Mouse (Mus musculus) embryo, embryonic 9.5 days (tissue): ENCODE data around the gene Alpl.
A peak's percentile ranks its signal among the peaks of the same experiment; 100 is the strongest.

ENCODE experiments used
- DNase-seq: peaks from one replicate; pipeline ENCODE4 v3.0.0-alpha.2; 2017; ENCODE audit errors: extremely low spot score

Gene Alpl

DNA sequence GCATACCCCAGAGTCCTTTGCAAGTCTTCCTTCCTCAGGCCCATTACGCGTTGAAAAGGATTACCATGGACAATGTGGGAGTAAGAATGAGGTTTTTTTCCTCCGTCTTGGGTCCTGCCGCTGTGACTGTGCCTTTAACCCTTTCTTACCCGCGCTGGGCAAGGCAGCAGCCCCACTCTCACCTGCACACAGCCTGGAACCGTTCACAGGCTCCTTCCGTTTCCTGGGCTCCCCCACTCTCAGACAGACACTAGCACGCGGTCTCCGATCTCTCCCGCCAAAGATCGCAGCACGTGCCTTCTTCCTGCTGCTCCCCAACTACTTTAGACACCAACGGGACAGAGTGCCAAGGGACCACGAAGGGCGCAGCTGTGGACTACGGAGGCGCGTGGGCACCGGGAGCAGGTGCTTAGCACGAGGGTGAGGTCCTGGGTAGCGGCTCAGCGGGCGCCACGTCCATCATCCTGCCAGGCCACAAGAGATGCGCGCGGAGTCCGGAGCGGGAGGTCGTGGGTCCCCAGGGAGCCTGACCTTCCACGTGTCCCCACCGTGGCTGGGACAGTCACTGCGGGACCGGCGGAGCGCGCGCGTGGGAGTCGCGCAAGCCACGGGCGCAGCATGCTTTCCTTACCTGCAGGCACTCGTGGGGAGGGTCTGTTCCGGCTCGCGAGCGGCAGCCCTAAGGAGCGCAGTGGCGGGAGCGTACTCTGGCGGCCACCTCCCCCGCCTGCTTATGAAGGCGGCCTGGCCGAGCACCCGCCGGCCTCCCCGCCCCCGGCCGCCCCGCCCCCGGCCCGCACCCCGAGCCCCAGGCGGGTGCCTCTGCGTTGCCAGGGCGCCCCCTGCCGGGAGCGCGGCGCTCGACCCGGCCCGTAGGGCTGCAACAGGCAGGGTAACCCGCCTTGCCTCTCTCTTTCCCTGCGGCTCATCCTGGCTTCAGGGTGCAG, at the start of gene Alpl:
Gene Alpl, minus strand, starts transcription at position 774 of the 947 bp plus-strand sequence.
- DNase-seq = peak; percentile 80

GRCm38 (mm10) chr4:137844656-137845055, 48.5 kb upstream of the Alpl start:
- DNase-seq = peak; percentile 77

DNA sequence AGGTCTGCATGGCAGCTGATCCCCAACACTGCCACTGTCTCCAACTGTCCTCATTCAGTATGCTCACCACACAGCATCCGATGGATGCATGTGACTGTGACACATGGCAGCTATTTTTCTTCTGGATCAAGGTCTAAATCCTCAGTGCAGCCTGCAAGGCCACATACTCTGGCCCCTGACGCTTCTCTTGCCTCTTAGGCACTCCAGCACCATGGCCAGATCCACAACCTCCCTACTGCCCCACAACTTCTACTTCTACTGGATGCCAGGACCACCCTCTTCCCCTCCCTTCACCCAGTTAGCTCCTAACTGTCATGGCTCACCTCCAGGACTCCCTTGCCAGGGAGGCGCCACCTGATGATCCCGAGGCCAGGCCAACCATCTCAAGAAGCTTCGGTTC, 43.3 kb upstream of the Alpl start:
- DNase-seq = no peak

GRCm38 (mm10) chr4:137838791-137839190, 42.6 kb upstream of the Alpl start:
- DNase-seq = no peak

GRCm38 (mm10) chr4:137837792-137838191, 41.6 kb upstream of the Alpl start:
- no peak for DNase-seq

GRCm38 (mm10) chr4:137836741-137837140, 40.6 kb upstream of the Alpl start:
- no peak for DNase-seq

- DNase-seq = peak; percentile 84
These were observed 39.6 kb upstream of the Alpl start for GRCm38 (mm10) chr4:137835624-137836337.

- no peak for DNase-seq
These were observed 35.4 kb upstream of the Alpl start for GRCm38 (mm10) chr4:137831598-137831997.

DNA sequence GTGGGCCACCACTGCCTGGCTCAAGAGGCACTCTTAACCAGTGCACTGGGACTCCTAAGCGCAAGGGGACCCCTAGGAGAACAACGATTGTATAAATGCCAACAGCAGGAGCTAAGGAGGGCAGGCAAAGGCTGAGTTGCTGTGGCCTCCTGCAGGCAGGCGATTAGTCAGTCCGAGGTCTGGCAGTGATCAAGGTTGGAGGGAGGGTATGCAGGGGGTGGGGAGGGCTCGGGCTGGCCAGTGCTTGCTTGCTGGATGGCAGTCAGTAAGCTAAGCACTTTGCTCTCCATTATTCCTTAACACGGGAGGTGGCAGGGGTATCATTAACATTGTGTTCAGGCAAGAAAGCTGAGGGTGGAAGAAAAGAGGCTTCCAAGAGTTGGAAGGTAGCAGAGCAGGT, 34.2 kb upstream of the Alpl start:
- no peak for DNase-seq

DNA sequence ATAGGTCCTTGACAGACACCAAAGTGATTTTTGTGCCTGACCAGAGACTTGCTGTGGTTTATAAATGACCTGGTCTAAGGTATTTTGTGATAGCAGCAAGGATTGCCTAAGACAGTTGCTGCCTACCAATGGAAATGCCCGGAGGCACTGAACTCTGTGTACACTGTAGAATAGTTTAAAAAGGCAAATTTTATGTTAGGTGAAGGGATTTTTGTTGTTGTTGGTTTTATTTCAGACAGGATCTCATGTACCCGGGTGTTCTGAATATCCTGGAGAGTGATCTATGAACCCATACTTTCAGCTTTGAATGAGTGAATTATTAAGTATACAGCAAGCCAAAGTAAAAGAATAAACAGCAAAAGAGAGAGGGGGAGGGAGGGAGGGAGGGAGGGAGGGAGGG, 28.7 kb upstream of the Alpl start:
- DNase-seq = no peak

DNA sequence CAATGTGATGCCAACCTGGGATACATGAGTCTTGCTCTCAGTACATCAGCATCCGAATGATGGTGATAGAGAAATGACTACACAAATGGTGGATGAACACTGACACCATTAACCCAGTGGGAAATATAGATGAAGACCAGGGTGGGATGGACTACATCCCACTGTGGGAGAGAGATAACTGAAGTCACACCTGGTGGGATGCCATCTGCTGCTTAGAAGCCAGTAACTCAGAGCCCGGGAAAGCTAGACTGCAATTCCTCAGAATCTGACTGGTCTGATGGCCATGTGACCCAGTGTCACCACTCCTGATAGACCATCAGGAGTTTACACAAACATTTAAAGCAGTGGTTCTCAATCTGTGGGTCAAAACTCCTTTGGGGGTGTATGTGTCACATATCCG, 27.4 kb upstream of the Alpl start:
- DNase-seq = no peak

DNA sequence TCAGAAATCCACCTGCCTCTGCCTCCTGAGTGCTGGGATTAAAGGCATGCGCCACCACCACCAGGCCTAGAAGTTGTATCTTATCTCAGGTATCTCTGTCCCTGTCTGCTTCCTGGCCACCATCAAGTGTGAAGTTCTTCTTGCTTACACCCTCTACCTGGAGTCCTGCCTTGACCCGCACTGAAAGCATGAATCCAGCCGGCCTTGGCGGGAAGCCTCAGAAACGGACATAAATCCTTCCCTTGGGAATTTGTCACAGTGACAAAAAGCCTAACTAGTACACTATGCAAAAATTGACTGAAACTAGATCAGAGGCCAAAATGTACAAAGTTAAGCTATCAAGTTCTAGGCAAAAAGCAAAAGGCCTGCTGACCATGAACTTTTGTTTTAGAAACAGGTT, 26.4 kb upstream of the Alpl start:
- DNase-seq = no peak

GRCm38 (mm10) chr4:137820721-137821120, 24.5 kb upstream of the Alpl start:
- DNase-seq = no peak

GRCm38 (mm10) chr4:137819487-137819886, 23.3 kb upstream of the Alpl start:
- DNase-seq = no peak

DNA sequence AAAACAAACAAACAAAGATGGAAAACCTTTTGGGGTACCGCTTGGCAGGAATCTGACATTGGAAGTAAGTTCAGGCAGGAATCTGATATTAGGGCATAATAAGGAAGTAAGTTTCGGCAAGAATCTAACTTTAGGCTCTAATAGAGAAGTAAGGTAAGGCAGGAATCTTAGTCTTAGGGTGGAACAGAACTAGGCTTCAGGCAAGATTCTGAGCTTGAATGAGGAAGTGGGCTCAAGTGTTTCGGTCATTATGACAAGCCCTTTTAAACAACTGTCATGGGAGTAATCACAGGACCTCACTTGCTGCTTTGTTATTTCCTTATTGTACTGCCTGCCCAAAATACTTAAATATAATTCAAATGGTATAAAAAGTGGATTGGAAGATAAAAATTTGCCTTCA, 22.2 kb upstream of the Alpl start:
- DNase-seq = no peak

DNA sequence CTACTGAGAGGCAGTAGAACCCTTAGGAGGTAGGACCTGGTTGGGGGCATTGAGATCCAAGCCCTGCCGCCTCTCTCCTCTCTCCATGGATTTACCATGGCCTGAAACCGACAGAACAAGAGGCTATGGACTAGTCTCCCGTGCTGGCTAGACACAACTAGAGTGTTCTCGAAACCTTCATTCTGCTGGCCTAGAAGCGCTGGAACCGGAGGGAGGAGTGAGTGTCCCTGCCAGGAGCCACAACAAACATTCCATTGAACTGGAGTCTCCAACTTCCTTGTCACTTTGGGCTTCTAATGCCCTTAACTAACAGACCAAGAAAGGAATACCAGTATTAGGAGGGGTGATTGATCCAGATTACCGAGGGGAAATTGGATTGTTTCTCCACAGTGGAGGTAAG, 20.0 kb upstream of the Alpl start:
- DNase-seq = no peak

DNA sequence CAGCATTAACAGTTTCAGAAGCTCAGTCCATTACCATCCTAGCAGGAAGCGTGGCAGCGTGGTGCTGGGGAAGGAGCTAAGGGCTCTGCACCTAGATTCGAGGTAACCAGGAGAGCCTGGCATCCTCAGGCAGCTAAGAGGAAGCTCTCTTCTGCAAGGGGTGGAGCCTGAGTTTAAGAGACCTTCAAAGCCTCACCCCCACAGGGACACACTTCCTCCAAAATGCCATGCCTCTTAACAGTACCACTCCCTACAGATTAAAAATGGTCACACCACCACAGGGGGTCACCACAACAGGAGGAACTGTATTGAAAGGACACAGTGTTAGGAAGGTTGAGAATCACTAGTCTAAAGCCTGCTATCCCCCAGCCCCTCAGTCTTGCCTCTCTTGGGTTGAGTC, 19.3 kb upstream of the Alpl start:
- no peak for DNase-seq

GRCm38 (mm10) chr4:137814140-137814539, 18.0 kb upstream of the Alpl start:
- DNase-seq = no peak

DNA sequence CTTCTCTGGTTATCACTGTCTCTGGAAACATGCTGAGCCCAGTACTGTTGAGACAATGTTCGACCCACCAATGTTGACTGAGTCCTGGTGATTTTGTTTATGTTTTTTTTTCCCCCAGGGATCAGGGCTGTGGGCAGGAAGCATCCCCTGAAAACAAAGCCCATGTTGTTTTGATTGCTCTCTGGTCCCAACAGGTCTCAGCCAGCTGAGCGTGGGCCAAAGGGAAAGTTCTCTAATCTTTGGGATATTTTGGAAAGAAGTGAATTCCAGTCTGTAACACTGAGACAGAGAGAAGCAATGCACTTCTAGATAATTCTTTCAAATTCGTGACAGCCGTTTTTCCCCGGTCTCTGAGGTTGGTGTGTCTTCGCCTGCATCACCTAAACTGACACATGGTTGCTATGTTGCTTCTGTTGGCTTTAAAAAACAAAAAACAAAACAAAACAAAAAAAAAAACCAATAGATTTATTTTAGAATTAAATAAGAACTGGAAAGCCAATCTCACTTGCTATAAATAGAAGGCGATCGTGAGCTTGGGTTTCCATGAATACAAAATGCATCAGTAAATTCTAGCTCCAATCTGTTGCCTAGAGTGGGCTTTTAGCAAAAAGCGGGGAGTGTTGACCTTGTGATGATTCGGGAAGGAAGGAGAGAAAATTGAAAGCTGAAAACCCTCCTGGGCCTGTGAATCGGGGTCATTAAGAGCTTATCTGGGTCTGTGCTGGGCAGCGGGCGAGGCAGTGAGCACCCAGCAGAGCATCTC, 16.9 kb upstream of the Alpl start:
- no peak for DNase-seq

DNA sequence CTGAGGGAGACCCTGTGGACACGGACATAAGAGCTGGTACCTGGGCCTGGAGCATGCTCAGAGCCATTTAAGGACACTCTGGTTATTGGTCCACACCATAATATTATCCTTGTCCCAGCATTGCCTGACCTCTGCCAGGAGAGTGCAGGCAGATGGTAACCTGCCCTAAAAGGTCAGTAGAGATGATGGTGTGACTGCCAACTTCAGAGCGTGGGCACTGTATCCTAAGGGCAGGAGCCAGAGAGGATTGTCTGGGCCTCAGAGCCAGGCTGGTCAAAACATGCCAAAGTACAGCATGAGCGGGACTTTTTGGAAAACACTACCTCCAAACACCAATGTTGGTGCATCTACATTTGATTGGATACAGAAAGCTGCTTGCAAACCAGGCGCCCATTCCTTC, 13.8 kb upstream of the Alpl start:
- no peak for DNase-seq

DNA sequence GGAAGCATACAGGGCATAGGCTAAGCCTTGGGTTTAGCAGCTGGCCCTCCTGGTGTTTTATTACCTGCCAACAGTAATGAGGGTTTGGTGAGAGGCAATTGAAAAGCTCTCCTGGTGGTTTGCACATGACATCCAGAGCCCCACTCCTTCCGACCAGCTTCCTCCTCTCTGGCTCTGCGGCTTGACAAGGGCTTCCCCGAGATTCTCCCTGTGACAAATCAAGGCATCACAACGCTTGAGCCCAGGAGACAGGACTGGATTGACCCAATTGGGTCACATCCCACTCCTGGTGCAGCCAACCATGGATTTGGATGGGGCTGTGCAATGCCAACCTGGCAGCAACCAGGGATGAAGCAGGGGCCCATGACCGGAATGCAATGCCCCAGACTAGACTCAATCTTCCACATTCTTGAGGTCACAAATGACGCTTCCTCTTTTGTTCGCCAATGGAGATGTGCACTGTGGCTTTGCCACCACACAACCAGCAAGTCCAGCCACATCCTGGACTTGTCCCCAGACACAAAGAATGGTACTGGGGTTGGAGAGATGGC, 11.2 kb upstream of the Alpl start:
- no peak for DNase-seq

DNA sequence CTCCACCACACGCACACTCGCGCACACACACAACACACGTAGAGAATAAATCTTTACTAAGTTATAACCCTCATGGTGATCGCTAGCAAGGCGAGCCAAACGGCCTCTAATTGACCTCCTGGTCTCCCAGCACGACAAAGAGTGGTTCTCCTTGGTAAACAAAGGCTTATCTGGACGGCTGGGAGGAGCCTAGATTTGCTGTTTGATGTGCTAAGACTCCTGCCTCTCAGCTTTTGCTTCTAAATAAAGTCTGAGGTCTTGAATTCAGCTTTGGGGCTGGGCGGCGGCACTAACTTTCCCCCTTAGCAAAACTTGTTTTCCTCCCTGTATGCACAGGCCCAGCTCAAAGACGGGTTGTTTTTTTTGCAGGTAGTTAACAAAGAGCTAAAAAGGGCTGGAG, 5.0 kb upstream of the Alpl start:
- peak; percentile 34 for DNase-seq
